Mouse (Mus musculus) testis, adult 2 months (tissue): ENCODE results near the gene Mitd1.
A peak's percentile ranks its signal among the peaks of the same experiment; 100 is the strongest.

Experiments used
- CTCF ChIP-seq: fragments of 200-500 bp; IDR thresholded peaks from 2 replicates; pipeline ENCODE4 v1.5.1; 2012; ENCODE audit warnings: low read depth, mild to moderate bottlenecking, inconsistent platforms, low read length, moderate library complexity; ENCODE audit not compliant: control insufficient read depth, insufficient read depth, insufficient replicate concordance
- POLR2A ChIP-seq: fragments of 200-500 bp; IDR thresholded peaks from 2 replicates; pipeline ENCODE4 v1.6.1; 2012; ENCODE audit warnings: low read depth, mild to moderate bottlenecking, inconsistent platforms, low read length, moderate library complexity; ENCODE audit not compliant: control insufficient read depth

- TF ChIP-seq POLR2A (no peak), CTCF (peak; percentile 12; the same call in 1 of the 2 replicates)
These were observed 23.2 kb downstream of the Mitd1 start for GRCm38 (mm10) chr1:37867056-37867455.
